Mouse (Mus musculus) lung, embryonic 14.5 days (tissue): Measurements from ENCODE around the gene Poc1a. TPM values are rescaled to one million over a fixed set of nuclear protein-coding genes. Genes with fewer than 3 reads are reported as not detected.

ENCODE experiments used
- ATAC-seq: fragments of 200-750 bp; cut with Nextera tagmentation; 2 replicates; pipeline ENCODE4 v1.8.0; 2017; ENCODE audit warnings: mild to moderate bottlenecking, moderate TSS enrichment, moderate library complexity; ENCODE audit not compliant: insufficient read depth
- DNase-seq: peaks from one replicate; pipeline ENCODE4 v3.0.0-alpha.2; 2015
- H3K27ac ChIP-seq: fragments of 300-500 bp; sonication (generic); 2 replicates; pipeline ENCODE4 v1.5.1; 2014; ENCODE audit warnings: low read depth, mild to moderate bottlenecking, moderate library complexity
- H3K27me3 ChIP-seq: fragments of 300-500 bp; sonication (generic); 2 replicates; pipeline ENCODE4 v1.6.1; 2014; ENCODE audit warnings: low read length, control low read depth; ENCODE audit not compliant: insufficient read depth
- H3K36me3 ChIP-seq: fragments of 300-500 bp; sonication (generic); 2 replicates; pipeline ENCODE4 v1.6.1; 2014; ENCODE audit warnings: control low read depth; ENCODE audit not compliant: insufficient read depth
- H3K4me1 ChIP-seq: fragments of 300-500 bp; sonication (generic); 2 replicates; pipeline ENCODE4 v1.6.1; 2014; ENCODE audit warnings: antibody characterized with exemption, control low read depth; ENCODE audit not compliant: insufficient read depth
- H3K4me2 ChIP-seq: fragments of 300-500 bp; sonication (generic); 2 replicates; pipeline ENCODE4 v1.6.1; 2014; ENCODE audit warnings: mild to moderate bottlenecking
- H3K4me3 ChIP-seq: fragments of 300-500 bp; sonication (generic); 2 replicates; pipeline ENCODE4 v1.5.1; 2014; ENCODE audit warnings: low read depth, low read length
- H3K9ac ChIP-seq: fragments of 300-500 bp; sonication (generic); 2 replicates; pipeline ENCODE4 v1.6.1; 2014
- H3K9me3 ChIP-seq: fragments of 300-500 bp; sonication (generic); 2 replicates; pipeline ENCODE4 v1.6.1; 2016; ENCODE audit warnings: low read depth, low read length, control low read depth
- CTCF ChIP-seq: IDR thresholded peaks from 2 replicates; pipeline ENCODE4 v1.5.1; 2016; ENCODE audit warnings: antibody characterized with exemption, low read depth
- WGBS: fragments of 180-500 bp; shearing (Covaris S2); extraction: QIAGEN DNeasy Blood & Tissue Kit; methylation state at CpG from one replicate; pipeline ENCODE4 v1.1.7; 2014; 5-methylcytosine and 5-hydroxymethylcytosine counted together
- polyA plus RNA-seq: library from polyadenylated mRNA; unstranded; fragments of >200 nt; fragmentation: Nextera tagmentation; extraction: Ambion mirVana; gene quantifications from 2 replicates; pipeline ENCODE4 v1.2.1, GENCODE M21; 2014

Gene Poc1a
- polyA plus RNA-seq, 1 experiment from 2014 or later, result 29.5 TPM

DNA sequence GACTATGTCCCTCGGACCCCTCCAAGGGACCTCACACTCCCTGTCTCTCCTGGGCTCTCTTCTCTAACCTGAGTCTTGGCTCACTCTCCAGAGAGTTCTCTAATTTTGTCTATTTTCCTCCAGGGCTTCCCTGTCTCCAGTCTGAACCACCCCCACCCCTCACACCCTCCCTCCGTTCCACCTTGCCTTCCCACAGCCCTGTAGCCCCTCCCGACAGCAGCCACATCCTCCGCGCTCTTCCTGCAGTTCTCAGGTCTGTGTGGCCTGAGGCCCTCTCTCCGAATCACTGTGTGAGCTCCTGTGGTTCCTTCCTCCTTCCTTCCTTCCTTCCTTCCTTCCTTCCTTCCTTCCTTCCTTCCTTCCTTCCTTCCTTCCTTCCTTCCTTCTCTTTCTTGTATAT is 64.8 kb downstream of the Poc1a start:
- Histone ChIP-seq H3K27ac (no peak overlapping the region), H3K4me2 (no peak overlapping the region), H3K36me3 (no peaks in the 10 kb centered on the region), H3K4me1 (peaks cover 24% of the 10 kb centered on the region), H3K9ac (no peak overlapping the region), H3K4me3 (no peak overlapping the region), H3K9me3 (no peaks in the 10 kb centered on the region), H3K27me3 (no peaks in the 10 kb centered on the region)
- DNase-seq (no peak), ATAC-seq (no peak)
- WGBS, result 59% methylated on average over 6 of the region's 6 CpGs
- no peak for TF ChIP-seq CTCF

DNA sequence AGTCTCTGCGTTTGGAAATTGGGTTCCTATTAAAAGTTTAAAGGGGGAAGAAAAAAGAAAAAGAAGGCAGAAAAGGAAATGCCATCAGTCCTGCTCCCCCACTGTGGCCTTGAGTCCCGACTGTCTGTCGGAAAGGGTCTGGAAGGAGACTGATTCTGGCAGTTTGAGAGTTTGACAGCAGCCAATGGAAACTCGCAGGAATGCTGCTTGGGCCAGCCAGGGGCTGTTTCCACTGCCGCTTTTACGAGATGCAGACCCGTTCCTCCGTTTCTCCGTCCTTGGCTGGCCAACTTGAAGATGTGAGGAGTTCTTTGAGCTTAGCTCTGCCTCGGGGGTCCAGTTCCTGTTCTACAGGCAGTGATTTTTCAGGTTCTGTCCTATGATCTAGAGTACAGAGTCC is 67.4 kb downstream of the Poc1a start:
- Histone ChIP-seq H3K4me3 (no peak overlapping the region), H3K9me3 (no peaks in the 10 kb centered on the region), H3K9ac (no peak overlapping the region), H3K27me3 (no peaks in the 10 kb centered on the region), H3K4me1 (peaks cover 13% of the 10 kb centered on the region), H3K27ac (no peak overlapping the region), H3K4me2 (no peak overlapping the region), H3K36me3 (no peaks in the 10 kb centered on the region)
- no peak for TF ChIP-seq CTCF
- WGBS, result 64% methylated on average over 10 of the region's 10 CpGs
- ATAC-seq (no peak), DNase-seq (no peak)

DNA sequence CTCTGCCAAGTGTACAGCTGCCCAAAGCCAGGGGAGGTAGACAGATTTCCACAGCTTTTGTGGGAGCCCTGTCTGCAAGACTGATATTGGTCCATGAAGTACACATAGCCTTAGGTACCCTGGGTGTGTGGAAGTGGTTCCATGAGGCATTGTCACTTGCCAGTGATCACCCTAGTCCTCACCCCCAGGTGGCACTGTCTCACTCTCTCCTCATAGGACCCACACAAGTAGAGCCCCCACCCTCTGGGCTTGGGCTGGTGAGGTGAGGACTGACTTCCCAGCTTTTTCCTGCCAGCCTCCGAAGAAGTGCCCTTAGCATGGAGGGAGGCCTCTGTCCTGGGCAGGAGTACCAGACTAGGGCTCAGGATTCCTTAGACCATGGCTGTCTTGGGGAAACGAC is 68.2 kb downstream of the Poc1a start:
- Histone ChIP-seq H3K4me3 (no peak overlapping the region), H3K9ac (no peak overlapping the region), H3K4me2 (no peak overlapping the region), H3K27ac (no peak overlapping the region), H3K36me3 (no peaks in the 10 kb centered on the region), H3K9me3 (no peaks in the 10 kb centered on the region), H3K27me3 (no peaks in the 10 kb centered on the region), H3K4me1 (peaks cover 16% of the 10 kb centered on the region)
- peak; percentile 68 for TF ChIP-seq CTCF
- peak; percentile 65 for DNase-seq
- 35% methylated on average over 2 of the region's 2 CpGs for WGBS
- peak; percentile 58; the same call in 1 of the 2 replicates for ATAC-seq

DNA sequence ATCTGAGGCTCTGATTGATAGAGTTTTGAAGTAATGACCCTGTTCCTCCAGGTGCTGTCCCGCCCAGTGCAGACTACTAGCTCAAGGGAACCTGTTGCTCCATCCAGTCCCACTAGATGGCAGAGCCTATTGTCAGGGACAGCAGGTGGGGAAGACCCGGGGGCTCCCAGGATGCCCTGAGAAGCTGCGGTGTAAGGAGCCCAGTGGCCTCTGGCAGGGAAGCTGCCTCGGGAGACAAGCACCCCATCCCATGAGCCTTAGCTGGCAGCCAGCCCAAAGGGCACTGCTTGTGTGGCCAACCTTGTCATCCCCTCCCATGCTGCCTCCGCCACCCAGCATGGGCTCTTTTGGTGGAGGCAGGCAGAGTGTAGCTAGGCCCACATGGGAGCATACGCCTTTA is 70.3 kb downstream of the Poc1a start:
- no peaks in the 10 kb centered on the region for H3K9me3 ChIP-seq
- WGBS, result 62% methylated on average over 6 of the region's 6 CpGs
- H3K27me3 ChIP-seq, result no peaks in the 10 kb centered on the region
- peak; percentile 38; the same call in 1 of the 2 replicates for TF ChIP-seq CTCF
- no peak overlapping the region for H3K4me2 ChIP-seq
- no peak overlapping the region for H3K4me3 ChIP-seq
- no peak overlapping the region for H3K9ac ChIP-seq
- H3K36me3 ChIP-seq, result no peaks in the 10 kb centered on the region
- no peak for DNase-seq
- peaks cover 8% of the 10 kb centered on the region for H3K4me1 ChIP-seq
- ATAC-seq, result no peak
- H3K27ac ChIP-seq, result no peak overlapping the region

DNA sequence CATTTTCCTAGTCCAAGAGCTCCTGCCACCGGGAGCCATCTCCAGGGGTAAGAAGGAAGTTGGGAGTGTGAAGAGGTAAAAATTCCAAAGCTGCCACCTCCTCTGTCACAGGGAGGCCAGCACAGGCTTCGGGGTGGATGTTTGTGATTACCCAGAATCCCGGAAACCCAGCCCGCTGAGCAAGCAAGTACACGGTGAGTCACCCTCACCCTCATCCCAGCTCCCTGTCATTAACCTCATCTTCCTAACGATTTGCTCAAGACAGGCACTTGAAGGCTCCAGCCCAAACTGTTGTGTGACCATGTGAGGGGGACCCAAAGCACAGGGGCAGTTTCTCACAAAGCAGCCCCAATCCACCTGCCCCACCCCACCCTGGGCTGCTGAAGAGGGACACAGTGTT is 72.9 kb downstream of the Poc1a start:
- no peak overlapping the region for H3K4me2 ChIP-seq
- no peak overlapping the region for H3K27ac ChIP-seq
- no peak for DNase-seq
- H3K9ac ChIP-seq, result no peak overlapping the region
- H3K4me3 ChIP-seq, result no peak overlapping the region
- no peak for ATAC-seq
- no peaks in the 10 kb centered on the region for H3K27me3 ChIP-seq
- TF ChIP-seq CTCF, result no peak
- no peaks in the 10 kb centered on the region for H3K9me3 ChIP-seq
- H3K4me1 ChIP-seq, result peaks cover 11% of the 10 kb centered on the region
- WGBS, result 26% methylated on average over 6 of the region's 6 CpGs
- no peaks in the 10 kb centered on the region for H3K36me3 ChIP-seq

DNA sequence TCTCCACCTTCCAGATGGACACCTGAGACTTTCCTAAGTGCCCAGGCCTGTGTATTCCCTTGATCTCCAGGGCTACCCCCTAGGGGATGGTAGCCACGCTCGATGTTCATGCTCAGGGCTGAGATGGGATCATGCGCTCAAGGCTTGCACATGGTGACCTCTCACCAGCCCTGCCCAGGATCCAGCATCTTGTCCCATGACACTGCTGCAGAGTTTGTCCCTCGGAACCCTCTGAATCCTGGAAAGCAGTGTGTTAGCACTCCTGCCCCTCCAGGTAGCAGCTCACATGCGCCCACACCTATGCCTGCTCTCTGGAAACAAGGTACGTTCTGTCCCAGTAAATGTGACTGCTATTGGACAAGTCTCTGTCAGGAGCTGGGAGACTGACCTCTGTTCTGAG is 73.9 kb downstream of the Poc1a start:
- no peak for TF ChIP-seq CTCF
- Histone ChIP-seq H3K9ac (no peak overlapping the region), H3K4me1 (peaks cover 11% of the 10 kb centered on the region), H3K4me3 (no peak overlapping the region), H3K27me3 (no peaks in the 10 kb centered on the region), H3K9me3 (no peaks in the 10 kb centered on the region), H3K4me2 (no peak overlapping the region), H3K27ac (no peak overlapping the region), H3K36me3 (no peaks in the 10 kb centered on the region)
- DNase-seq (no peak), ATAC-seq (no peak)
- 88% methylated on average over 6 of the region's 6 CpGs for WGBS

DNA sequence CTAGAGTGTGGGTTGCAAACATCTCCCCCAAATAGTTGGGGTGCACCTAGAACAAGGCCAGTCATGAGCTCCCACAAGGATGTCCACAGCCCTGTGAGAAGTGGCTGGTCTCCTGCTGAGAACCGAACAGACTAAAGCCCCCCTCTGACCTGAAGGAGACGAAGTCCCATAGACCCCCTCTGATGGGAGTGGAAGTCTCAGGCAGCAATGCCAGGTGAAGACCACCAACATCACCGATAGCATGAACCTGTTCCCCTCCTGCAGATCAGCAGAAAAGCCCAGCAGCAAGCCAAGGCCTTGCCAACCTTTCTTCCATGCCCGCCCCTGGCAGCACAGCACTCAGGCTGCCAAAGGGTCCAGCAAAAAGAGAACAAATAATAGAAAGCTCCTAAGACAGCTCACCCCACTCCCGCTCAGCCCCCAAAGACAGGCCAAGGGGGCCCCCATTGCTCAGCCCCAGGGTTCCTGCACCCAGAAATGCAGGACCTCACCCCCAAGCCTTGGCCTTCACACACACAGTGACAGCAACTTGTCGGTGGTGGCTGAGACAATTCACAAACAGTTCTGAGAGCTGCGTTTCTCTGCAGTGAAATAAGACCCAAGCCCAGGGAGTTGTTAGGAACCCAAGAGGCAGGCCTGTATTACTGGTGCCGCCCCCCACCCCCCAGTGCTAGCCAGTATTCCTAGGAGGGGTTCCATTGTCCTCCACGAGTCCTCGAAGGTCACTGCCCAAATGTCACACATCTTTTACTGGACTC is 74.5 kb downstream of the Poc1a start:
- no peak for ATAC-seq
- H3K9me3 ChIP-seq, result no peaks in the 10 kb centered on the region
- WGBS, result 70% methylated on average over 10 of the region's 10 CpGs
- H3K27me3 ChIP-seq, result no peaks in the 10 kb centered on the region
- H3K4me1 ChIP-seq, result peaks cover 11% of the 10 kb centered on the region
- TF ChIP-seq CTCF, result no peak
- no peak overlapping the region for H3K9ac ChIP-seq
- H3K27ac ChIP-seq, result peak overlapping the region; percentile 59; the same call in 1 of the 2 replicates
- H3K4me3 ChIP-seq, result no peak overlapping the region
- H3K4me2 ChIP-seq, result no peak overlapping the region
- DNase-seq, result no peak
- no peaks in the 10 kb centered on the region for H3K36me3 ChIP-seq
